Mouse (Mus musculus) kidney, adult 2 months (tissue): ENCODE data around the gene Nop9. TPM values are rescaled to one million over a fixed set of nuclear protein-coding genes. Genes with fewer than 3 reads are reported as not detected.
"Not testable (repeated sequence)": the region's sequence is repeated elsewhere in the genome, so short reads cannot be mapped to it uniquely, and the experiment has no call there.

ENCODE experiments used
- DNase-seq: peaks from one replicate; pipeline ENCODE4 v3.0.0; 2021
- H3K27ac ChIP-seq: fragments of 200-500 bp; 2 replicates; pipeline ENCODE4 v1.5.1; 2012; ENCODE audit warnings: low read depth, low read length, control low read depth, inconsistent platforms; ENCODE audit not compliant: insufficient read depth
- H3K27me3 ChIP-seq: fragments of 200-500 bp; replicated peaks from 2 replicates; pipeline ENCODE4 v1.6.1; 2012; ENCODE audit warnings: mild to moderate bottlenecking, moderate library complexity, low read length, inconsistent platforms; ENCODE audit not compliant: control insufficient read depth, insufficient read depth
- H3K36me3 ChIP-seq: fragments of 200-500 bp; 2 replicates; pipeline ENCODE4 v1.6.1; 2012; ENCODE audit warnings: mild to moderate bottlenecking, moderate library complexity, low read length, inconsistent platforms; ENCODE audit not compliant: control insufficient read depth, insufficient read depth
- H3K4me1 ChIP-seq: fragments of 200-500 bp; 2 replicates; pipeline ENCODE4 v1.6.1; 2011; ENCODE audit warnings: low read length; ENCODE audit not compliant: control insufficient read depth, insufficient read depth
- H3K4me3 ChIP-seq: fragments of 200-500 bp; 2 replicates; pipeline ENCODE4 v1.5.1; 2011; ENCODE audit warnings: mild to moderate bottlenecking, low read depth, low read length, control low read depth; ENCODE audit not compliant: insufficient read depth
- CTCF ChIP-seq: fragments of 200-500 bp; conservative IDR thresholded peaks from 2 replicates; pipeline ENCODE4 v1.5.1; 2011; ENCODE audit warnings: low read depth, mild to moderate bottlenecking, control low read depth, low read length, moderate library complexity, mixed read lengths; ENCODE audit not compliant: insufficient read depth, insufficient read length
- POLR2A ChIP-seq: fragments of 200-500 bp; IDR thresholded peaks from one replicate; pipeline ENCODE4 v1.6.1; 2011; ENCODE audit warnings: low read depth, low read length, control low read depth
- WGBS: fragments of 180-500 bp; shearing (Covaris S2); methylation state at CpG from one replicate; pipeline ENCODE4 v1.1.7; 2018; 5-methylcytosine and 5-hydroxymethylcytosine counted together
- polyA plus RNA-seq: library from polyadenylated mRNA; depleted of rRNA; stranded (reverse); fragments of >200 nt; gene quantifications from 2 replicates; pipeline ENCODE4 v1.2.3, GENCODE M21; 2012

Nop9 gene
- polyA plus RNA-seq, 1 experiment, result 12.9 TPM

DNA sequence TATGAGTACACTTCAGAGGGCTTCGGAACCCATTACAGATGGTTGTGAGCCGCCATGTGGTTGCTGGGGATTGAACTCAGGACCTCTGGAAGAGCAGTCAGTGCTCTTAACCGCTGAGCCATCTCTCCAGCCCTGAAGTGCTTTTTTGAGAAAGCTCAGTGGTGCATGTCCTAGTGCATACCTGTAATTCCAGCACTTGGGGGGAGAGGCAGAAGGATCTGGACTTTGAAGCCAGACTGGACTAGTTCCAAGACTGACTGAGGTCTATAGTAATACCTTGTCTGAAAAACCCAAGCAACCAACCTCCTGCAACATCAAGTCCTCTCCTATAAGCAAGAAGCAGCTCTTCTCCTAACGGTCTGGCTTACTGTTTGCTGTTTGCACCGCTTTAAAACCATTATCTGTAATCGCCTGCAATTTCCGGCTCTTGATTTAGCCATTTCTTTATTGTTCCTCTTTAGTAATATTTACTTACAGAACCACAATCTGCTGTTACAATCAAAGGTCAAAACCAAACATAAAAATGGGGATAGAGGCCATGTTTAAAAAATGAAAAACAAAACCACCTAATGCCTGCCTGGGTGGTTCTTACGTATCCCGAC is 8.3 kb upstream of the Nop9 start:
- H3K4me3 ChIP-seq, result no peak overlapping the region
- H3K4me1 ChIP-seq, result peaks cover 14% of the 10 kb centered on the region; the same call in 1 of the 2 replicates
- no peak for TF ChIP-seq POLR2A
- peak; percentile 85 for DNase-seq
- H3K27ac ChIP-seq, result peak overlapping the region; percentile 81
- H3K27me3 ChIP-seq, result no peaks in the 10 kb centered on the region
- H3K36me3 ChIP-seq, result peaks cover 1% of the 10 kb centered on the region
- WGBS, result 48% methylated on average over 9 of the region's 9 CpGs

DNA sequence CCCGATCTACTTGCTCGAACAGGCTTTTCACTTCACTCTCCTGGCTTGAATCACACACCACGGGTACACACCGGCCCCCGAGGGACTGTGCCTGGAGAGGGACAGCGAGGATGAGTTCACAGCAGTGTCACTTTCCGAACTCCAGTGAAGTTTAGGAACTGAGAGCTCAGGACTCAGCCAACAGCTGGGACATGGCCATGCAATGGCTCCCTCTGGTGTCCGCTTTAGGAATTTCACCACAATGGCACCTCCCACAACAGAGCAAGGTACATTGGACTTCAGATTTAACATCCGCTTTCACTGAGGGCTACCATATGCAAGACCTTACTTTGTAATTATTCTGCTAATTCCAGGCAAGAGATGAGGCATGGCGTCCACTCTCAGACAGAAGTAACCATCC is 1.8 kb upstream of the Nop9 start:
- Histone ChIP-seq H3K36me3 (no peaks in the 10 kb centered on the region; the same call in none of the 2 replicates), H3K27me3 (no peaks in the 10 kb centered on the region), H3K4me3 (no peak overlapping the region), H3K4me1 (peaks cover 10% of the 10 kb centered on the region), H3K27ac (no peak overlapping the region)
- TF ChIP-seq CTCF (peak; percentile 99; the same call in 1 of the 2 replicates), POLR2A (no peak)
- DNase-seq, result peak; percentile 92
- 11% methylated on average over 10 of the region's 10 CpGs for WGBS

DNA sequence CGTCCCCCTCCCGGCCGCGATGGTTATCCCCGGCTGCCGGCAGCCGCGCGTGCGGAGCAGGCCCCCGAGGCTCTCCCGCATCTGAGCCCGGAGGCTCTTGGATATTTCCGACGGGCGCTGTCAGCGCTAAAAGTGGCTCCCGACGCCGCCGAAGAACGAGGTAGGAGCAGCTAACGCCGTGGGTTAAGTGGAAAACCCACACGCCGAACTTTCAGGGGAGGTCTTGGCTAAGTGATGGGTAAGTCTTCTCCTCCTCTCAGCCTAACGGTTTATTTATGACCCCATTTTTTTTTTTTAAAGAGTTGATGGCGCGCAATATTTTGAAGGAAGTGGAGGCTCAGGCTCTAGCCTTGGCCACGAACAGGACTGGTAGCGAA is 356 bp downstream of the Nop9 start:
- H3K27me3 ChIP-seq, result no peaks in the 10 kb centered on the region
- no peaks in the 10 kb centered on the region; the same call in 1 of the 2 replicates for H3K36me3 ChIP-seq
- TF ChIP-seq POLR2A, result no peak
- TF ChIP-seq CTCF, result no peak
- H3K27ac ChIP-seq, result no peak overlapping the region
- peak overlapping the region; percentile 65 for H3K4me3 ChIP-seq
- DNase-seq, result no peak
- under 1% methylated on average over 31 of the region's 31 CpGs for WGBS
- peaks cover 10% of the 10 kb centered on the region for H3K4me1 ChIP-seq

DNA sequence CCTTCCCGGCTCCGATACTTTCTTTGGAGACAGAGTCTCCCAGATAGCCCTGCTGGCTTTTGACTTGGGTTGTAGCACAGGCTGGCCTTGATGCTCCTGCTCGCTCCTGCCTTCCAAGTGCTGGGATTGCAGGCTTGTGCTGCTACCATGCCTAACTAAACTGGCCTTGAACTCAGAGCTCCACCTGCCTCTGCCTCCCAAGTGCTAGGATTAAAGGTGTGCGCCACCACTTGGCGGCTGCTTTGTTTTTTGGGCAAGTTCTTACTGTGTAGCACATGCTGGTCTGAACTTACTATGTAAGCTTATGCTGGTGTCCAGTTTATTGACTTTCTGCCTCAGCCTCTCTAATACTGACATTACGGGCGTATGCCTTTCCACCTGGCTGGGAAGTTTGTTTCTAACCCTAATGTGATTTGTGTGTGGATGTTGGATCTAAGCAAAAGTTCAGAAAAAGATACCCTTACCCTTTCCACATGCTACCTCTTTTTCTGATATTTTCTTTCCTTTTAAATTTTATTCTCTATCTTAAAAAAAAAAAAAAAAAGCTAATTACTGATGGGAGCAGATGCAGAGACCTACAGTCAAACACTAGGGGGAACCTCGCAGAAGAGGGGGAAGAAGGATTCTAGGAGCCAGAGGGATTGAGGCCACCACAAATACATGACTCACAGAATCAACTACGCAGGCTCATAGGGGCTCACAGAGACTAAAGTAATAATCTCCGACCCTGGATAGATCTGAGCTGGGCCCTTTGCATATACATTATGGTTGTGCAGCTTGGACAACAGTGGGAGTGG is 1.8 kb downstream of the Nop9 start:
- no peak for TF ChIP-seq CTCF
- TF ChIP-seq POLR2A, result no peak
- H3K27me3 ChIP-seq, result no peaks in the 10 kb centered on the region
- peaks cover 2% of the 10 kb centered on the region; the same call in 1 of the 2 replicates for H3K36me3 ChIP-seq
- peaks cover 10% of the 10 kb centered on the region for H3K4me1 ChIP-seq
- no peak for DNase-seq
- 88% methylated on average over 10 of the region's 10 CpGs for WGBS
- no peak overlapping the region for H3K27ac ChIP-seq
- no peak overlapping the region for H3K4me3 ChIP-seq

DNA sequence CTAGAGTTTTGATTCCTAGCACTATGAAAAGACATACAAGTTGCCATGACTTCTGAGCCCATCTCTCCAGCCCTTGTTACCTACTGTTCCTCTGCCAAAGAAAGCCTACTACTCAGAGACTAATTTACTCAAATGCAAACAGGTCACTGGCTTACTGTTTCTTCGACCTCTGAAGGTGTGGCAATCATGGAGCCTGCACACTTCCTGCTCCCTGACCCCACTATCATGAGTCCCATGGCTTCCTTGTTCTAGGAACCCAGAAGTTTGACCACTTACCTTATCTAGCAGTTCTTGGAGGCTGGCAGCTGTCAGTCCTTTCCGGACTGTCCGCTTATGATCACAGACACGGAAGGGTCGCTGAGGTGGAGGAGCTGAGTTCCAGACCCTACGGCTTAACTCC is 12.1 kb downstream of the Nop9 start:
- no peaks in the 10 kb centered on the region for H3K36me3 ChIP-seq
- DNase-seq, result no peak
- TF ChIP-seq CTCF (no peak), POLR2A (no peak)
- H3K4me1 ChIP-seq, result peaks cover 14% of the 10 kb centered on the region; the same call in 1 of the 2 replicates
- 42% methylated on average over 6 of the region's 6 CpGs for WGBS
- no peaks in the 10 kb centered on the region for H3K27me3 ChIP-seq
- H3K4me3 ChIP-seq, result peak overlapping the region; percentile 52
- H3K27ac ChIP-seq, result peak overlapping the region; percentile 72

DNA sequence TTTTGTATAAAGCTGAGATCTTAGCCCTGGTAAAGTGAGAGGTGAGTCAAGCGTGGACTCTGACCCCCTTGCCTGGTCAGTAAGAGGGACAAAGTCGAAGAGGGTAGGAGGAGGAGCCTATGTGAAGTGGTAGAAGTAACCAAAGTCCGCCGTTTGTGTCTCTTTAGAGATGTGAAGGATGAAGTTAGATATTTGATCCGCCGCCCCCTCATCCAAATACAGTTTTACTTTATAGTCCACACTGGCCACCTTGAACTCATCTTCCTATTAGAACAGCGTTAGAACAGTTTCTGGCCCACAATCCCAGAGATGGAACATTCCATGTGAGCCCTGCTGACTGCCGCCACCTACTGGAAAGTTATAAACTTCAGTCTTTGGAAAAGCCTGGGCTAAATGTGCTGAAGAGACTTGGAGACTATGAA is 12.9 kb downstream of the Nop9 start, which contains the start of gene Cideb:
Cideb (minus strand) TSS at position 96 of the 422 bp plus-strand sequence.
- peaks cover 14% of the 10 kb centered on the region; the same call in 1 of the 2 replicates for H3K4me1 ChIP-seq
- peak within 1 kb of the TSS; percentile 92 for H3K27ac ChIP-seq
- H3K4me3 ChIP-seq, result peak within 1 kb of the TSS; percentile 63
- 6% methylated on average over 8 of the region's 8 CpGs for whole genome bisulfite sequencing
- no peaks in the 10 kb centered on the region for H3K27me3 ChIP-seq
- TF ChIP-seq POLR2A (no peak), CTCF (peak; percentile 64)
- H3K36me3 ChIP-seq, result no peaks in the 10 kb centered on the region
- DNase-seq, result peak; percentile 93

DNA sequence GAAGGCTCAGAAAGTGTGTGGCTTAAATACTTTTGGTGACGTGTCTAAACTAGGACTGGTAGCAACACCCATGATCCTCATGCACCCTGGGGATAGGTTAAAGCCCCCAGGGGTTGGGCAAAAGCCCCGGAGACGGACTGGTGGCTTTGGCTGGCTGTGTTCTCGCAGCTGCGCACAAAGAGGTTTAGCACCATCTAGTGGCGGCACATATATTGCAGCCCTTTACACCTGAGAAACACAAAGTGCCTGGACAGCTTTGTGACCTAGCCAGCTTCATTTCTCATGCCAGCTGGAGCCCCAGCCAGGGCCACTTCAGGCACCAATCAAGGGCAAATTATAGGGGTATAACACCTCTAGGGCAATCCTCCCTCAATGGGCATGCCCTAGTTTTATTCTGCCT is 14.7 kb downstream of the Nop9 start:
- H3K4me1 ChIP-seq, result peaks cover 14% of the 10 kb centered on the region; the same call in 1 of the 2 replicates
- DNase-seq, result peak; percentile 93
- H3K27me3 ChIP-seq, H3K27ac ChIP-seq, H3K4me3 ChIP-seq, H3K36me3 ChIP-seq: not testable (repeated sequence)
- peak; percentile 74 for TF ChIP-seq CTCF
- under 1% methylated on average over 6 of the region's 6 CpGs for WGBS
